Mouse (Mus musculus) MEL (cell line): ENCODE results near the gene H2-Ke6.

Source experiments
- CHD2 ChIP-seq: IDR thresholded peaks from 2 replicates; pipeline ENCODE4 v1.6.1; 2011; ENCODE audit warnings: low read length, improper control_type of control experiment
- CTCF ChIP-seq, 3 experiments: IDR thresholded peaks in 2 of 3; conservative IDR thresholded peaks in 1 of 3; 2 replicates each; pipeline ENCODE4 v1.5.1; 2011 to 2012; ENCODE audit warnings: low read length in 3 of 3, low read depth in 2 of 3, mild to moderate bottlenecking in 2 of 3, improper control_type of control experiment in 1 of 3, inconsistent platforms in 1 of 3, mixed read lengths in 1 of 3, moderate library complexity in 1 of 3; ENCODE audit not compliant: control insufficient read depth in 1 of 3, insufficient read depth in 1 of 3, poor library complexity in 1 of 3, severe bottlenecking in 1 of 3
- POLR2A ChIP-seq, 2 experiments: IDR thresholded peaks; 2 replicates each; pipeline ENCODE4 v1.6.1; 2011 to 2012; ENCODE audit warnings: low read length in 2 of 2, mild to moderate bottlenecking in 2 of 2, control low read depth in 1 of 2, improper control_type of control experiment in 1 of 2, low read depth in 1 of 2, moderate library complexity in 1 of 2; ENCODE audit not compliant: control insufficient read depth in 1 of 2, insufficient read depth in 1 of 2, poor library complexity in 1 of 2

- TF ChIP-seq CHD2 (no peak), CTCF (IDR thresholded peaks at IDR 0.05 in 2 of 3, conservative IDR thresholded peaks at IDR 0.05 in 1 of 3; ENCODE audit: control insufficient read depth in 1 of 3, insufficient read depth in 1 of 3, low read depth in 2 of 3, low read length in 3 of 3, poor library complexity in 1 of 3, severe bottlenecking in 1 of 3) (peak; percentile 53 to 68 (median 63)), POLR2A (IDR thresholded peaks at IDR 0.05; ENCODE audit: control insufficient read depth in 1 of 2, insufficient read depth in 1 of 2, low read depth in 1 of 2, low read length in 2 of 2, poor library complexity in 1 of 2) (no peak)
Observed at GRCm38 (mm10) chr17:33991788-33992664, 35.8 kb downstream of the H2-Ke6 start.
